Mouse (Mus musculus) embryonic facial prominence, embryonic 10.5 days (tissue): Measurements from ENCODE around the gene Adamtsl4. TPM values are rescaled to one million over a fixed set of nuclear protein-coding genes. Genes with fewer than 3 reads are reported as not detected.

Experiments
- DNase-seq: peaks from one replicate; pipeline ENCODE4 v3.0.0-alpha.2; 2017; ENCODE audit warnings: low spot score
- H3K27ac ChIP-seq: fragments of 300-500 bp; sonication (generic); replicated peaks from 2 replicates; pipeline ENCODE4 v1.5.1; 2016; ENCODE audit warnings: mild to moderate bottlenecking
- H3K27me3 ChIP-seq: fragments of 300-500 bp; sonication (generic); replicated peaks from 2 replicates; pipeline ENCODE4 v1.6.1; 2016; ENCODE audit warnings: low read depth, mild to moderate bottlenecking; ENCODE audit not compliant: poor library complexity, severe bottlenecking
- H3K36me3 ChIP-seq: fragments of 300-500 bp; sonication (generic); replicated peaks from 2 replicates; pipeline ENCODE4 v1.6.1; 2016; ENCODE audit warnings: mild to moderate bottlenecking, moderate library complexity
- H3K4me1 ChIP-seq: fragments of 300-500 bp; sonication (generic); 2 replicates; pipeline ENCODE4 v1.6.1; 2016
- H3K4me3 ChIP-seq: fragments of 300-500 bp; sonication (generic); 2 replicates; pipeline ENCODE4 v1.5.1; 2016; ENCODE audit warnings: mild to moderate bottlenecking, moderate library complexity
- H3K9me3 ChIP-seq: fragments of 300-500 bp; sonication (generic); 2 replicates; pipeline ENCODE4 v1.6.1; 2016; ENCODE audit warnings: mild to moderate bottlenecking
- whole genome bisulfite sequencing: fragments of 180-500 bp; shearing (Covaris S2); methylation state at CpG from one replicate; pipeline ENCODE4 v1.1.7; 2016; 5-methylcytosine and 5-hydroxymethylcytosine counted together
- polyA plus RNA-seq: library from polyadenylated mRNA; unstranded; fragments of >200 nt; fragmentation: Nextera tagmentation; extraction: Ambion mirVana; gene quantifications from 2 replicates; pipeline ENCODE4 v1.2.1, GENCODE M21; 2016

The Adamtsl4 gene
- polyA plus RNA-seq, 1 experiment from 2014 or later: 1.00 TPM

GRCm38 (mm10) chr3:95684846-95685245, 2.9 kb downstream of the Adamtsl4 start:
- peaks cover 2% of the 10 kb centered on the region; the same call in 1 of the 2 replicates for H3K36me3 ChIP-seq
- no peak for DNase-seq
- no peaks in the 10 kb centered on the region for H3K9me3 ChIP-seq
- H3K27ac ChIP-seq: 0 out of 2 replicates have a peak overlapping the region, but pooled peaks have one; percentile 10
- WGBS: 61% methylated on average over 6 of the region's 8 CpGs
- peaks cover 89% of the 10 kb centered on the region for H3K4me1 ChIP-seq
- no peak overlapping the region for H3K4me3 ChIP-seq
- peaks cover 21% of the 10 kb centered on the region for H3K27me3 ChIP-seq

- 64% methylated on average over 5 of the region's 5 CpGs for WGBS
- no peak overlapping the region for H3K4me3 ChIP-seq
- H3K4me1 ChIP-seq: peaks cover 72% of the 10 kb centered on the region
- peaks cover 11% of the 10 kb centered on the region; the same call in 1 of the 2 replicates for H3K36me3 ChIP-seq
- H3K27me3 ChIP-seq: peaks cover 9% of the 10 kb centered on the region; the same call in 1 of the 2 replicates
- H3K9me3 ChIP-seq: no peaks in the 10 kb centered on the region
- H3K27ac ChIP-seq: no peak overlapping the region
- no peak for DNase-seq
These were observed 4.8 kb downstream of the Adamtsl4 start for GRCm38 (mm10) chr3:95682878-95683277.

DNA sequence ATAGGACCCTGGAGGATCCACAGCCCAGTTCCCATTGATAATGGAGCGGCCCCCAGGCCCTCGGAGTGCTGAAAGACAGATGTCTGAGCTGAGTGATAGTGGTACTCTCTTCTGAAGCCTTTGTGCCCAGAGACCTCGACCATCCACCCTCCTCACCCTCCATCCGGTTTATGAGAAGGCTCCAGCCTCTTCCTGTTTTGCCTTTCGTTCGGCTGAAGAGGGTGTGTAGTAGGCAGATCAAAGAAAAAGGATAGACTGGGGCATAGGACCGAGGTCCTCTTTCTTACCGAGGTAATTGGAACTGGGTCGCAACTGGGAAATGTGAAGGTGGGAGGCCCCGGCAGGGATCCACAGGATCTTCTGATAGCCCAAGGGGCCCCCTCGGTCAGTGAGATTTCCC, 6.4 kb downstream of the Adamtsl4 start:
- H3K4me1 ChIP-seq: peaks cover 63% of the 10 kb centered on the region
- DNase-seq: no peak
- H3K4me3 ChIP-seq: no peak overlapping the region
- 49% methylated on average over 11 of the region's 11 CpGs for WGBS
- peaks cover under 1% of the 10 kb centered on the region; the same call in 1 of the 2 replicates for H3K27me3 ChIP-seq
- H3K27ac ChIP-seq: peak overlapping the region; percentile 25
- no peaks in the 10 kb centered on the region for H3K9me3 ChIP-seq
- peaks cover 17% of the 10 kb centered on the region for H3K36me3 ChIP-seq

- DNase-seq: no peak
- H3K36me3 ChIP-seq: peaks cover 17% of the 10 kb centered on the region
- WGBS: 84% methylated on average over 6 of the region's 6 CpGs
- no peaks in the 10 kb centered on the region for H3K9me3 ChIP-seq
- H3K27ac ChIP-seq: no peak overlapping the region; the same call in 1 of the 2 replicates
- H3K4me1 ChIP-seq: peaks cover 67% of the 10 kb centered on the region
- H3K4me3 ChIP-seq: no peak overlapping the region
- no peaks in the 10 kb centered on the region for H3K27me3 ChIP-seq
These were observed 7.0 kb downstream of the Adamtsl4 start for GRCm38 (mm10) chr3:95680673-95681072.

DNA sequence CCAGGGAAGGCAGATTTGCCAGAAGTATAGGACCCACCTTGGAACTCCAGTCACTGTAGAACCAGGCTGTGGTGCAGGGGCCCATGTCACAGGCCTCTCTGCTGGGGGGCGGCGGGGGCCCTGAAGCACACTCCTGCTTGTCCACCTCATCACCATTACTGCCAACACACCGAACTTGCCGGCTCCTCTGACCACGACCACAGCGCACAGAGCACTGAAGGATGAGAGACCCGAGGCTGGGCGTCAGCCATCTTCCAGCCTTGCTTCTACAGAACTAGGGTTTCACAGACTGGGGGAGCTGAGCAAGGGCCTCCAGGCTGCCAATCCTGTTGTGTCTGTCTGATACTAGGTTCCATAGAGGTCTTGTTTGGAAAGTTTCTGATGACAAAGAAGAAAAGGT, 8.2 kb downstream of the Adamtsl4 start:
- Histone ChIP-seq H3K36me3 (peaks cover 17% of the 10 kb centered on the region), H3K4me3 (no peak overlapping the region), H3K27ac (0 out of 2 replicates have a peak overlapping the region, but pooled peaks have one; percentile 4), H3K9me3 (no peaks in the 10 kb centered on the region), H3K27me3 (no peaks in the 10 kb centered on the region), H3K4me1 (peaks cover 67% of the 10 kb centered on the region)
- no peak for DNase-seq
- 93% methylated on average over 8 of the region's 8 CpGs for WGBS

DNA sequence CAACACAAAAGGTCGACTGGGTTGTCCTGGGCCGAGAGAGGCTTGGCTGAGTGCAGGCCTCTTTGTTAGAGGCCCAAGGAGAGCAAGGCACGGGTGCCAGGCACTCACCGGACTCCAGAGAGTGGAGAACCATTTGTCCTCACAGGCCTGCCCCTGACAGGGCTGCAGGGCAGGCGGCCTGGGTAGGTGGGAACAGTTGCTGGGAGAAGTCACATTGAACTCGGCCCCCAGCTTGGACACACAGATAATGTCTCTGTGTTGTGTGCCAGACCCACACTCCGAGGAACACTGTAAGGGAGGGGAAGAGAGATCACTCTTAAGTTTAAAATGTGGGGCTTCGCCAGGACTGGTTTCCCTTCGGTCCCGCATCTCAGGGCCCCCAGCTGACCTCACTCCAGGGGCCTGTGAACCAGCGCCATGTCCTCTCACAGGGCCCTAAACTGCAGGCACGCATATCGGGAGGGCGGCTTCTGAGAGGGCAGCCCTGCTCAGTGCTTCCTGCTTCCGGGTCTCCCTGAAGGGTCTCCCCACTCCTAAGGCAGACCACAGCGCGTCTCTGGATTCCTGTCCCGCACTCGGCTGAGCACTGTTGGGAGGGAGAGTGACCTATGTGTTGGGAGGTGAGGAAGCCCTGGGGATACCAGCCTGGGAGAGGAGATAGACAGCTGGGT, 10.2 kb downstream of the Adamtsl4 start:
- H3K4me3 ChIP-seq: no peak overlapping the region
- no peak overlapping the region; the same call in 1 of the 2 replicates for H3K27ac ChIP-seq
- H3K9me3 ChIP-seq: no peaks in the 10 kb centered on the region
- no peaks in the 10 kb centered on the region for H3K27me3 ChIP-seq
- peaks cover 69% of the 10 kb centered on the region for H3K4me1 ChIP-seq
- peaks cover 35% of the 10 kb centered on the region for H3K36me3 ChIP-seq
- WGBS: 85% methylated on average over 19 of the region's 19 CpGs
- no peak for DNase-seq

DNA sequence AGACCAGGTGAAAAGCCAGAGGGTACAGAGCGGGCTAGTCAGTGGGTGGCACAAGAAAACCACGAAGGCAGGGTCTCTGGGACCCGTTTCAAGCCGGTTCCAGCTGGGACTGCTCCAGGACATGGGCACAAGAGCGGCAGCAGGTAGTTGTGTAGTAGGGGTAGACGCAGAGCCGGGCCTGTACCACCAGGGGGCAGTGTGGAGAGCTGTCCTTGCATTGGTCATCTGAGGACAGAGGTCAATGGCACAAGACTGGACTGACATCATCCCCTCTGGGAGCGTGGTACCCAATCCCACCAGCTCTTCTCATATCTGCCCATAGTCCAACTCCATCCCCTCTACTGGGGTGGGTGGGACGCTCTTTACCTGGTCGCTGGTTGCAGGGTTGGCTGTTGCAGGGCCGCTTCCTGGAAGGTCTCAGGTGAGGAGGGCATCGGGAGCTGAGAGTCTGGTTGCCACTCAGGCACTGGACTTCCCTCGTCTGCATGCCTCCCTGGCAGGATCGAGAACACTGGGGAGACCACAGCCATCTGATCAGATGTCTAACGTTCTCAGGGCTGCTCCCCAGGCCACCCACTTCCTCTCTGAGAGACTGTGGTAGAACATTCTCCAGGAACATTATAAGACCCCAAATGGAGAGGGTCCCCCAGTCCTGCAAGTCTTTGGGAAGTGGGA, 10.8 kb downstream of the Adamtsl4 start:
- Histone ChIP-seq H3K27ac (no peak overlapping the region; the same call in 1 of the 2 replicates), H3K4me3 (no peak overlapping the region), H3K9me3 (no peaks in the 10 kb centered on the region), H3K36me3 (peaks cover 39% of the 10 kb centered on the region), H3K4me1 (peaks cover 71% of the 10 kb centered on the region), H3K27me3 (no peaks in the 10 kb centered on the region)
- peak; percentile 78 for DNase-seq
- WGBS: 59% methylated on average over 15 of the region's 15 CpGs

GRCm38 (mm10) chr3:95675301-95676092, 12.2 kb downstream of the Adamtsl4 start:
- Histone ChIP-seq H3K27ac (peak overlapping the region; percentile 87), H3K4me1 (peaks cover 59% of the 10 kb centered on the region), H3K27me3 (no peaks in the 10 kb centered on the region), H3K36me3 (peaks cover 53% of the 10 kb centered on the region), H3K4me3 (peak overlapping the region; percentile 38), H3K9me3 (no peaks in the 10 kb centered on the region)
- WGBS: 18% methylated on average over 8 of the region's 8 CpGs
- peak; percentile 73 for DNase-seq

GRCm38 (mm10) chr3:95674812-95675211, 12.9 kb downstream of the Adamtsl4 start:
- no peak for DNase-seq
- H3K4me3 ChIP-seq: peak overlapping the region; percentile 38; the same call in 1 of the 2 replicates
- H3K27ac ChIP-seq: peak overlapping the region; percentile 87
- no peaks in the 10 kb centered on the region for H3K9me3 ChIP-seq
- H3K4me1 ChIP-seq: peaks cover 55% of the 10 kb centered on the region
- no peaks in the 10 kb centered on the region for H3K27me3 ChIP-seq
- H3K36me3 ChIP-seq: peaks cover 53% of the 10 kb centered on the region
- WGBS: 24% methylated on average over 6 of the region's 6 CpGs

- Histone ChIP-seq H3K27ac (peak overlapping the region; percentile 87), H3K4me1 (peaks cover 54% of the 10 kb centered on the region), H3K27me3 (no peaks in the 10 kb centered on the region), H3K9me3 (no peaks in the 10 kb centered on the region), H3K36me3 (peaks cover 53% of the 10 kb centered on the region), H3K4me3 (peak overlapping the region; percentile 43)
- DNase-seq: peak; percentile 73
- WGBS: 6% methylated on average over 2 of the region's 2 CpGs
These were observed 13.5 kb downstream of the Adamtsl4 start for GRCm38 (mm10) chr3:95674236-95674635.

GRCm38 (mm10) chr3:95673707-95674211, 14.0 kb downstream of the Adamtsl4 start:
- Histone ChIP-seq H3K4me1 (peaks cover 56% of the 10 kb centered on the region), H3K9me3 (no peaks in the 10 kb centered on the region), H3K4me3 (peak overlapping the region; percentile 43), H3K27ac (peak overlapping the region; percentile 87), H3K36me3 (peaks cover 56% of the 10 kb centered on the region), H3K27me3 (no peaks in the 10 kb centered on the region)
- 18% methylated on average over 11 of the region's 11 CpGs for WGBS
- DNase-seq: no peak
